Mouse (Mus musculus): ENCODE results near the gene Dst. TPM values are rescaled to one million over a fixed set of nuclear protein-coding genes. Genes with fewer than 3 reads are reported as not detected.

Gene Dst
- polyA plus RNA-seq, 1 experiment from 2014 or later, result 44.3 TPM

- Histone ChIP-seq H3K4me2 (replicated peaks; ENCODE audit: low read depth, low read length) (no peak overlapping the region; the same call in 1 of the 2 replicates), H3K27ac (ENCODE audit: low read depth, low read length) (peak overlapping the region; percentile 9; the same call in 1 of the 2 replicates), H3K9me3 (ENCODE audit: control insufficient read depth, low read length) (no peaks in the 10 kb centered on the region), H3K36me3 (ENCODE audit: control insufficient read depth, insufficient read depth, low read length) (no peaks in the 10 kb centered on the region), H3K9ac (ENCODE audit: low read depth, low read length) (no peak overlapping the region), H3K27me3 (ENCODE audit: control insufficient read depth, insufficient read depth, low read length) (no peaks in the 10 kb centered on the region), H3K4me1 (ENCODE audit: control insufficient read depth, insufficient read depth, low read length) (peaks cover 19% of the 10 kb centered on the region; the same call in 1 of the 2 replicates), H3K4me3 (ENCODE audit: low read length) (no peak overlapping the region)
- WGBS, result 75% methylated on average over 6 of the region's 6 CpGs
- no peak for ATAC-seq (ENCODE audit: low FRiP score, low TSS enrichment)
Measured at GRCm38 (mm10) chr1:34120066-34120465, 212.0 kb downstream of the Dst start.

GRCm38 (mm10) chr1:34120602-34121001 is 212.6 kb downstream of the Dst start:
- WGBS, result 20% methylated on average over 6 of the region's 6 CpGs
- H3K4me1 ChIP-seq (ENCODE audit: control insufficient read depth, insufficient read depth, low read length), result peaks cover 19% of the 10 kb centered on the region; the same call in 1 of the 2 replicates
- no peaks in the 10 kb centered on the region for H3K9me3 ChIP-seq (ENCODE audit: control insufficient read depth, low read length)
- H3K4me2 ChIP-seq (replicated peaks; ENCODE audit: low read depth, low read length), result peak overlapping the region; percentile 45
- no peaks in the 10 kb centered on the region for H3K36me3 ChIP-seq (ENCODE audit: control insufficient read depth, insufficient read depth, low read length)
- peak overlapping the region; percentile 28; the same call in 1 of the 2 replicates for H3K4me3 ChIP-seq (ENCODE audit: low read length)
- peak overlapping the region; percentile 9; the same call in 1 of the 2 replicates for H3K27ac ChIP-seq (ENCODE audit: low read depth, low read length)
- no peaks in the 10 kb centered on the region for H3K27me3 ChIP-seq (ENCODE audit: control insufficient read depth, insufficient read depth, low read length)
- no peak overlapping the region for H3K9ac ChIP-seq (ENCODE audit: low read depth, low read length)
- ATAC-seq (ENCODE audit: low FRiP score, low TSS enrichment), result peak; percentile 55; the same call in 1 of the 2 replicates

- peak overlapping the region; percentile 28 for H3K4me3 ChIP-seq (ENCODE audit: low read length)
- peak overlapping the region; percentile 79; the same call in 1 of the 2 replicates for H3K27ac ChIP-seq (ENCODE audit: low read depth, low read length)
- H3K27me3 ChIP-seq (ENCODE audit: control insufficient read depth, insufficient read depth, low read length), result no peaks in the 10 kb centered on the region
- no peaks in the 10 kb centered on the region for H3K9me3 ChIP-seq (ENCODE audit: control insufficient read depth, low read length)
- peaks cover 19% of the 10 kb centered on the region; the same call in 1 of the 2 replicates for H3K4me1 ChIP-seq (ENCODE audit: control insufficient read depth, insufficient read depth, low read length)
- WGBS, result 39% methylated on average over 29 of the region's 29 CpGs
- H3K36me3 ChIP-seq (ENCODE audit: control insufficient read depth, insufficient read depth, low read length), result no peaks in the 10 kb centered on the region
- peak overlapping the region; percentile 45 for H3K4me2 ChIP-seq (replicated peaks; ENCODE audit: low read depth, low read length)
- peak overlapping the region; percentile 51; the same call in 1 of the 2 replicates for H3K9ac ChIP-seq (ENCODE audit: low read depth, low read length)
- peak; percentile 18; the same call in 1 of the 2 replicates for ATAC-seq (ENCODE audit: low FRiP score, low TSS enrichment)
Measured at GRCm38 (mm10) chr1:34121157-34122015, 213.4 kb downstream of the Dst start.

- peak overlapping the region; percentile 45; the same call in 1 of the 2 replicates for H3K4me2 ChIP-seq (replicated peaks; ENCODE audit: low read depth, low read length)
- H3K27ac ChIP-seq (ENCODE audit: low read depth, low read length), result no peak overlapping the region
- H3K27me3 ChIP-seq (ENCODE audit: control insufficient read depth, insufficient read depth, low read length), result no peaks in the 10 kb centered on the region
- no peak overlapping the region for H3K9ac ChIP-seq (ENCODE audit: low read depth, low read length)
- H3K4me1 ChIP-seq (ENCODE audit: control insufficient read depth, insufficient read depth, low read length), result peaks cover 19% of the 10 kb centered on the region; the same call in 1 of the 2 replicates
- H3K36me3 ChIP-seq (ENCODE audit: control insufficient read depth, insufficient read depth, low read length), result no peaks in the 10 kb centered on the region
- no peak for ATAC-seq (ENCODE audit: low FRiP score, low TSS enrichment)
- no peaks in the 10 kb centered on the region for H3K9me3 ChIP-seq (ENCODE audit: control insufficient read depth, low read length)
- H3K4me3 ChIP-seq (ENCODE audit: low read length), result 0 out of 2 replicates have a peak overlapping the region, but pooled peaks have one; percentile 28
- WGBS, result 86% methylated on average over 6 of the region's 6 CpGs
Measured at GRCm38 (mm10) chr1:34122198-34122597, 214.2 kb downstream of the Dst start.

GRCm38 (mm10) chr1:34122905-34123304 is 214.9 kb downstream of the Dst start:
- H3K27me3 ChIP-seq (ENCODE audit: control insufficient read depth, insufficient read depth, low read length), result no peaks in the 10 kb centered on the region
- H3K4me1 ChIP-seq (ENCODE audit: control insufficient read depth, insufficient read depth, low read length), result peaks cover 26% of the 10 kb centered on the region
- WGBS, result 45% methylated on average over 1 of the region's 1 CpGs
- no peak for ATAC-seq (ENCODE audit: low FRiP score, low TSS enrichment)
- H3K9me3 ChIP-seq (ENCODE audit: control insufficient read depth, low read length), result no peaks in the 10 kb centered on the region
- H3K4me3 ChIP-seq (ENCODE audit: low read length), result no peak overlapping the region
- H3K27ac ChIP-seq (ENCODE audit: low read depth, low read length), result no peak overlapping the region
- H3K36me3 ChIP-seq (ENCODE audit: control insufficient read depth, insufficient read depth, low read length), result no peaks in the 10 kb centered on the region
- peak overlapping the region; percentile 17; the same call in 1 of the 2 replicates for H3K4me2 ChIP-seq (replicated peaks; ENCODE audit: low read depth, low read length)
- no peak overlapping the region for H3K9ac ChIP-seq (ENCODE audit: low read depth, low read length)

- Histone ChIP-seq H3K4me2 (replicated peaks; ENCODE audit: low read depth, low read length) (peak overlapping the region; percentile 17; the same call in 1 of the 2 replicates), H3K4me3 (ENCODE audit: low read length) (no peak overlapping the region), H3K9ac (ENCODE audit: low read depth, low read length) (no peak overlapping the region), H3K4me1 (ENCODE audit: control insufficient read depth, insufficient read depth, low read length) (peaks cover 26% of the 10 kb centered on the region), H3K36me3 (ENCODE audit: control insufficient read depth, insufficient read depth, low read length) (no peaks in the 10 kb centered on the region), H3K27me3 (ENCODE audit: control insufficient read depth, insufficient read depth, low read length) (no peaks in the 10 kb centered on the region), H3K9me3 (ENCODE audit: control insufficient read depth, low read length) (no peaks in the 10 kb centered on the region), H3K27ac (ENCODE audit: low read depth, low read length) (no peak overlapping the region)
- ATAC-seq (ENCODE audit: low FRiP score, low TSS enrichment), result peak; percentile 50; the same call in 1 of the 2 replicates
- 33% methylated on average over 5 of the region's 5 CpGs for WGBS
Measured at GRCm38 (mm10) chr1:34123334-34123733, 215.3 kb downstream of the Dst start.

GRCm38 (mm10) chr1:34124376-34124775 is 216.4 kb downstream of the Dst start:
- Histone ChIP-seq H3K4me2 (replicated peaks; ENCODE audit: low read depth, low read length) (no peak overlapping the region), H3K27ac (ENCODE audit: low read depth, low read length) (no peak overlapping the region), H3K36me3 (ENCODE audit: control insufficient read depth, insufficient read depth, low read length) (no peaks in the 10 kb centered on the region), H3K9me3 (ENCODE audit: control insufficient read depth, low read length) (no peaks in the 10 kb centered on the region), H3K9ac (ENCODE audit: low read depth, low read length) (no peak overlapping the region), H3K27me3 (ENCODE audit: control insufficient read depth, insufficient read depth, low read length) (no peaks in the 10 kb centered on the region), H3K4me1 (ENCODE audit: control insufficient read depth, insufficient read depth, low read length) (peaks cover 26% of the 10 kb centered on the region), H3K4me3 (ENCODE audit: low read length) (no peak overlapping the region)
- ATAC-seq (ENCODE audit: low FRiP score, low TSS enrichment), result no peak
- 92% methylated on average over 7 of the region's 7 CpGs for WGBS

GRCm38 (mm10) chr1:34125148-34125547 is 217.1 kb downstream of the Dst start:
- no peak overlapping the region for H3K27ac ChIP-seq (ENCODE audit: low read depth, low read length)
- H3K36me3 ChIP-seq (ENCODE audit: control insufficient read depth, insufficient read depth, low read length), result no peaks in the 10 kb centered on the region
- peaks cover 26% of the 10 kb centered on the region for H3K4me1 ChIP-seq (ENCODE audit: control insufficient read depth, insufficient read depth, low read length)
- ATAC-seq (ENCODE audit: low FRiP score, low TSS enrichment), result no peak
- H3K27me3 ChIP-seq (ENCODE audit: control insufficient read depth, insufficient read depth, low read length), result no peaks in the 10 kb centered on the region
- H3K4me2 ChIP-seq (replicated peaks; ENCODE audit: low read depth, low read length), result no peak overlapping the region
- H3K9ac ChIP-seq (ENCODE audit: low read depth, low read length), result no peak overlapping the region
- H3K9me3 ChIP-seq (ENCODE audit: control insufficient read depth, low read length), result no peaks in the 10 kb centered on the region
- no peak overlapping the region for H3K4me3 ChIP-seq (ENCODE audit: low read length)
- 86% methylated on average over 5 of the region's 5 CpGs for WGBS
